Mouse (Mus musculus) adrenal gland, postnatal 14 days (tissue): Measurements from ENCODE around the gene Ctdspl. TPM values are rescaled to one million over a fixed set of nuclear protein-coding genes. Genes with fewer than 3 reads are reported as not detected.

Experiments
- DNase-seq: peaks from one replicate; pipeline ENCODE4 v3.0.0; 2021; ENCODE audit warnings: mixed read lengths
- total RNA-seq: library from RNA; stranded (reverse); gene quantifications from 2 replicates; pipeline ENCODE4 v1.2.3, GENCODE M21; 2021

The Ctdspl gene
- total RNA-seq, 1 experiment from 2014 or later = 32.0 TPM

DNA sequence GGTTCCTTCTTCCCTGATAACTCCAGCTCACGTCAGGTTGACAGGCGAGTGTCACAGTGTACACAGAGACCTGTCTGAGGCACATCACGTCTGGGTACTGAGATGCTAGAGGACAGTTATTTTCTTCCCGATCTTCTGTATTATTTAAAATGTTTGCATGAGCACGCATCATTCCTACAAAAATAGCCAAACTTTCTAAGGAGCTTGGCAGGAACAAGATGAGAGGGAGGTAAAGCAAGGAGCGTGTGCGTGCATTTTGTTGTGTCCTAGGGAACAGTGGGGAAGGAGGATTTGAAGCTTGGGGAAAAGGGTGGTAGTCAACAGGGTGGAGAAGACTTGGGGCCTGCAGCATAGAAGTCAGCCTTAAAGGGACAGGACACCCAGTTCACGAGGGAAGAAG lies 22.9 kb downstream of the Ctdspl start:
- DNase-seq = no peak

DNA sequence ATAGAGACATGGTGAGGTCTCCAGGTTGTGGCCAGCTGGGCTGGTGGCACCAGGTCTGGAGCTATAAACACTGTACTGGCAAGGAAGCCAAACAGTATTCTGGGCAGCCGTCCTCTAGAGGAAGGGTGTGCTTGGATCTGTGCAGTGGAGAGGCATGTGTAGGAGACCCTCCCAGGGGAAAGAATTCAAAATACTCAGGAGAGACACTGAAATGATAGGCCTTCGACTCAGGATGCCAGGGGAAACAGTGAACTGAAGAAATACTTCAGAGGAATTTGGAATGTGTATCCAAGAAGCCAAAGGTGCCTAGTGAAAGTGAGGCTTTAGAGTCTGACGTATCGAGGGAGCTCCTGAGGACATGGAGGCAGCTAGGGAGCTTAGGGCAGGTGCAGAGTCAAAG lies 23.4 kb downstream of the Ctdspl start:
- no peak for DNase-seq

DNA sequence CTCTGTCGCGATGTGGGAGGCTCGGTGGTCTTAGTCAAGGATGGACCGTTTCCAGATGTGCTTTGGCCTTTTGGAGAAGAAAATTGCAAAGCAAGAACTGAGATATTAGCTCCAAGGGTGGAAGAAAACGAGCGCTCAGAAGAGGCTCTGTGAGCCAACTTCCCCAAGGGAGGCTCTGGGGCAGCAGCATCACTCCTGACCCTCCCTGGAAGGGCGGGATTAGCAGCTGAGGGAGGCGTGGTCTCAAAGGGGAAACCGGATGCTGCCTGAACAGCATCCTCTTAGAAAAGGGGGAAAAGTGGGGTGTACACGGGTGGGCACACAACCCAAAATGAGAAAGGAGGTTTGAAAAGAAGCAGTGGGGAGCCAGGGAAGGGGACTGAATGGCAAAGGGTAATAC lies 23.8 kb downstream of the Ctdspl start:
- peak; percentile 35 for DNase-seq

DNA sequence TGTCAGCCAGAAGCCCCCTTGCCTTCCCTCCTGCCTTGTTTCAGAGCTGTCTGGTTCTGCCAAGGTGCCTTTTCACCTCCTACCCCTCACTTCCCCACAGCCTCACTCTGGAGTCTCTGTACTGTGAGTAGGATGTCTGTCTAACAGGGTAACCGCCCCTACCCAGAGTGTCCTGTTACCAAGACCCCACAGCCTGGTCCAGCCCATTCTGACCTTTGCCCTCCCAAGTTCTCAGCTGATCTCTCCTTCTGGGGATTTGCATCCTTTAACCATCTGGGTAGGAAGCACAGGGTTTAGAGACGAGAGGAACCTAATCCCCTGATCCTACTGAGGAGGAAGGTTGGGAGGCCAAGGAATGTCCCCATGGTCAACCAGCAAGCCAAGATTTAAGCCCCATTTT lies 24.5 kb downstream of the Ctdspl start:
- no peak for DNase-seq

DNA sequence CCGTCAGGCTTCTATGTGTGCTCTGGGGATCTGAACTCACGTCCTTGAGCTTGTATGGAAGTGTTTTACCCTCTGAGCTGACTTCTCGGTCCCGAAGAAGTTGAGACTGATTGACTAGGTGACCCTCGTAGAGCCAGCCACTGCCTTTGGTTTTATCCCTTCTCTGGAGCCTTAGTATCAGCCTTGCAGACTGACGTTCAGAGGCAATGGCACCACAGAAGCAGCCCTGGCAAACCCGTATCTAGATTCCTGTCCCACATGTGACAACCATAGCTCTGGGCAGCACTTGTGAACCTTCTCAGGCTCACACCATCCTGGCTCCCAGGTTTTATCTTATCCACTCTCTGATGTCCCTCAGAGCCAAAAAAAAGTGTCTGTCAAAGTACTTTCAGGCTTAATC lies 25.1 kb downstream of the Ctdspl start:
- DNase-seq = no peak

DNA sequence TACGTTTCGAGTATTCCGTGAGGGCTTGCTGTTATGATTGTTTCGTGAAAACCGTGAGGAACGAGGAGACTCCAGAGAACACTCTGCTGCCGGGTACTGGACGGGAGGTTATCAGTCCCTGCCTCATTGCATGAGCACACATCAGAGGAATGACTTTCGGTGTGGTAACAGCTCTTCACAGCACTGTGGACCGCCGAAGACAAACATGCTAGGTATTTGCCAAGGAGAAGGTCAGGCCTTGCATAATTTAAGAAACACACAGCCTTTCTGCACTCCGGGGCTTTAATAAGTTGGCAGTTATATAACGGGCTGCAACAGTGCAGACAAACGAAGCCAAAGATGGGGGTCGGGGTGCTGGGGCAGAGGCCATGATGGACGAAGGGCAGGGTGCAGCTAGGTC lies 25.9 kb downstream of the Ctdspl start:
- peak; percentile 61 for DNase-seq

DNA sequence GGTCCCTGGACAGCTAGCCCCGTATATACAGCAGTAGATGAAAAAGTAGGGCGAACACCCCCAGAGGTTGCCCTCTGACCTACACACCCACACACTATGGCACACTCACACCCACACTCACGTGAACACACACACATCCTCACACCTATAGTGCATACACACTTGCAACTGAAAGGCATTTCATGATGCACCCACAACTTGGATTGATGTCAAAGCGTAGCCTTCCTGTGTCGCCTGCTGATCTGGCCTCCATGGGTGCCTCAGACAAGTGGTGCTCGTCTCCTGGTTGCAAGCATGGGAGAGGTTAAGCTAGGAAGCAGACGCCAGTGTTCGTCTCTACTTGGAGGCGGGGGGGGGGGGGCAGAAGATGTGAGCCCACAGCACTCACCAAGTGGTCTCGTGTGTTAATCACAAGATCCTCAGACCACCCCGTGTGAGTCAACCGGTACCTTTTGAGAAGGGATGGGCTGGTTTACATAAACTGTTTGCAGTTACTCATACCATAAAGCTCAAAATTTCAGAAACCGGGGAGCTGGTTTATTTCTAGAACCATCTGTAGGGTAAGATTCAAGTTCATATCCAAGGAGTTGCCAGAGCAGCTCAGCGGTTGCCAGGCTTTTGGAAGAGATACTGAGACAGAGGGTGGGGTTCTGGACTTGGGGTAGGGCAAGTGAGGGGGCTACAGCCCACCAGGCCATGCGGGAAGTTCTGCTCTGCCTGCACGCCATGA lies 27.4 kb downstream of the Ctdspl start:
- DNase-seq = no peak

DNA sequence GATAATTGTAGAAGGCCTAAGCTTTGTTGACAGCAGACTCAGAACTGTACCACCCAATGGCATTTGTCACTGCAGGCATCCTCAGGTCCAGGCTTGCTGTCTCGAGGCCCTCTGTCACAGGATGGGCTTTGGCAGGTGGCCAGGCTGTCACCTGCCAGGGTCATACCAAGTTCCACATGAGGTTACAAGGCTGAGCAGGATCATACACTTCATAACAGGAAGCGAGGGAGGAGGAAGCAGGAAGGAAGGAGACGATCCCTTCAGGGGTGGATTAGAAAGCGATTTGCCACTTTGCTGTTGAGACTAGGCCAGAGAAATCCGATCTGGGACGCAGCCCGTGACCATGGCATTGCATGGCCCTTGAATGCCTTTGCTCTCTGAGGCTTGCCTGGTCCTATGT lies 32.5 kb downstream of the Ctdspl start:
- DNase-seq = peak; percentile 69

DNA sequence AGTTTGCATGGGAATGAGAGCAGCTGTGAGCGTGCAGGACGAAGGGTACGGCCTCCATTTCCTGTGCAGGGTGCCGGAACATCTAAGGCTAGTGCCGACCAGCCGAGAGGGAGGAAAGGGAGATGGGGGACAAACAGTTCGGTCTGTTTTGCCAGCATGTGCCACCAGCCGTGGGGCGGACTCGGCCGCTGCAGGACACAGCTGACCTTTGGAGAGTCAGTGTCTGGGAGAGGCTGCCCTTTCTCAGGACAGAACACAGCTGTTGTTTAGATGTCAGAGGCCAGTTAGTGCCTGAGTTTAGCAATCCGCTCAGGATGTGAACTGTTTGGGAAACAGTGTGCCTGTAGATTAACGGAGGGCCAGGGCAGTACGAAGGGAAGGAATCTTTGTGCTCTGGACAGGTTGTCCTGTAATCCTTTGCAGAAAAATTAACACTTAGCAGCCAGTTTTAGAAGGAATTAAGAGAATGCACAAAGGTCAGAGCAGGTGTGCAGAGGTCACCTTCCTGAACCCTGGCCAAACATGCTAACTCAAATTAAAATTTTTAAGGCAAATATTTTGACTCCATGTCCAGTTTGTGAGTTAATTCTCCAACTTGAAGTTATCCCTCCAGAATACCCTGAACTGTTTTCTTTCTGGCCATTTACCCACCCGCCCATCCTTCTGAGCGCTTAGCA lies 34.3 kb downstream of the Ctdspl start:
- peak; percentile 67 for DNase-seq

DNA sequence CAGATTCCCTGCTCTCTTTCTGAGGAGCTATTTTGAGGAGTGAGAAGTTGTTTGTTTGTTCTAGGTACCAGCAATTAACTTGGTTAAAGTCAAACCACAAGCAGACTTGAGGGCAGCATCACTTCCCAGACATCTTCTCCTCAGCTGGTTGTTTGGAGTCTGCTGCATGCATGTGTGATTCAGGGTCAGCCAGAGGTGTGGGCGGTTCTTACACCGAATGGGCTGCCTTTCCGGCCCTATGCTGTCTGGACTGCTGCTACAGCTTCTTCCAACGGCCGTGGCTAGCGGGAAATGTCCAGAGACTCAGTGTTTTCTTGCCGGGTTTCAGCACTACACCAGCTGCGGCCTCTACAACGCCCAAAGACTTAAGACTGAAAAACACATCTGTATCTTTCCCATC lies 36.9 kb downstream of the Ctdspl start:
- no peak for DNase-seq

DNA sequence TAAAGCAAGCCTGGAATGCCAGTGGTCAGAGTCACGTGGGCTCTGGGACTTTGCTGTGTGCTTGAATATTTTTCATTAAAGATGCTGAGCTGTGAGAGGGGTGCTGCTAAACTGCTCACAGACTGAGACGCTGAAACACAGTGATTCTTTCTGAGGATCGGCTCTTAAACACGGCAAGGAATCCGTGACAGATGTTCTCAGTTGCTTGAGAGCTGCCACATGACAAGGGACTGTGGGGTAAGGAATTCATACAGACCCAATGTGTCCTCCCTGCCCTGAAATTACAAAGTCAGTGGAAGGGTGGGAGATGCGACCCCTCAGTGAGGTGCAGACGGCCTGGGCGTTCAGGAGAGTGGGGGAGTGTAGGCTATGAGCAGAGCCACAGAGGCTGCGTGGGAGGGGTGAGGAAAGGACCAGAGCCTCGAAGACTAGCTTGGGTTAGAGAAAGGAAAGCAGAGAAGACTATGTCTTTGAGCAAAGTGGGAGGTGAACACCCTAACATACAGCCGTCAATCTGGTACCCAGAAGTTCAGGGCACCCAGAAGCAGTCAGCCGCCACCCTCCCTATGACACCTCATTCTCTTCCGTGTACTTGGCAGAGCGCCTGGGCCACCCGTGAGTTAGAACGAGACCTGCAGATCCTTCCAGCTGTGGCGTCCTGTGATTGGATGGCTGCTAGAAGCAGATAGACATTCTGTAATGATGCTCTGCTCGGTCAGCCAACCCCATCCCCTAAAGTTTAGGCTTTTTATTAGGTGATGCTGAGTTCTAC lies 38.2 kb downstream of the Ctdspl start:
- no peak for DNase-seq

DNA sequence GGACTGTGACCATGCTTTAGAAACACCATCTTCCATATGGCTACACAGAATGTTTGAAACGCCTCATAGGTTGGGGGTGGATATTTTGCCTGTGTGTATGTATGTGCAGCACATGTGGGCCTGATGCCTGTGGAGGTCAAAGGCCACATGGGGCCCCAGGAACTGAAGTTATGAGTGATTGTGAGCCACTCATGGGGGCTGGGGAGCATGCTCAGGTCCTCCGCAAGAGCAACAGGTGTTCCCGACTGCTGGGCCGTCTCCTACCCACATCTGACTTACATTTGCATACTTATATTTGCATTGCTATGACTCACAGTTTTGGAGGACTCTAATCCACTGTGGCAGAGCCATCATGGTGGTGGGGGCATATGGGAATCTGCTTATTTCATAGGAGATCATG lies 43.6 kb downstream of the Ctdspl start:
- no peak for DNase-seq

DNA sequence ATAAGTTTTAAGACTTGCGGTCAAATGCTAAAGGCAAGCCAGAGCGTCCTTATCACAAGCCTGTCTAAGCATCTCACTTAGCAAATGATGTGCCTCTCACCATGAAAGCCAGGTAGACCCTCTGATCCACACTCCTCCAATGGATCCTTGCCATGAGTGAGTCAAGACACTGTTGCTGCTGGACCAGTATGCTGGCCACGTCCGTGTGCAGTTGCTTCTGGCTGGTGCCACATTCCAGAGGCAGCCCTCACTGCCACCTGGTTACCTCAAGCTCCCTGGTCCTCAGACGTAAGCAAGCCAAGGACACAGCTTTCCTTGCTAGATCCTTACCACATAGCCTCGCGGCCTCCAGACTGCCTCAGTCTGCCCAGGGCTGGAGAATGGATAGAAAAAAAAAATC lies 46.8 kb downstream of the Ctdspl start:
- DNase-seq = no peak

DNA sequence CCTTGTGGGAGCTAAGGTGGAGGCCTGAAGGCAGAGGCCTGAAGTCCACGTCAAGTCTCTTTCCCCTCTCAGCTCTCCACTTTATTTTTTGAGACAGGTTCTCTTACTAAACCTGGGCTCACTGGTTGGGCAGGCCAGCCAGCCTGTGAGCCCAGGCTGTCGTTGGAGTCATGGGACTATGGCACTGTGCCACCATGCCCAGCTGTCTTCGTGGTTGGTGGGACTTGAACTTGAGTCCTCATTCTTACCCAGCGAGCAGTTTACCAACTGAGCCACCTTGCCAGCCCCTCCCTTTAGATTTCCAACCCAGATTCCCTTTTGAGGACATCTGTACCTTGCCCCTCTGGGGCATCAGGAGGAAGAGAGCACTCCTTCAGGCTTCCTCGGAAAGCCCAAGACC lies 47.3 kb downstream of the Ctdspl start:
- no peak for DNase-seq

DNA sequence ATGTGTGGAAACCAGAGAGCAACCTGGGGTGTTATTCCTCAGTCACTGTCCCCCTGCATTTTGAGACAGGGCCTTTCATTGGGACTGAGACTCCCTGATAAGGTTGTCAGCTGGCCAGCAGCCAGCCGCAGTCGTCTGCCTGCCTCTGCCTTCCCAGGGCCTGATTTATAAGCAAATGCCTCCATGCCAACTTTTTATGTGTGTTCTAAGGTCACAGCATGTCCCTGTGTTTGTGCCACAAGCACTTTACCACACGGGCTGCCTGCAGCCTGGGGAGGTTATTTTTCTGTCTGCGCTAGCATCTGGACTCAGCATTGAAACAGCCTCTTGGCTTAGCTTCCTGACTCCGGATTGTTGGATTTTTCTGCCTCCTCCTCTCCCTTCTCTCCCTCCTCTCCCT lies 47.9 kb downstream of the Ctdspl start:
- DNase-seq = peak; percentile 66

DNA sequence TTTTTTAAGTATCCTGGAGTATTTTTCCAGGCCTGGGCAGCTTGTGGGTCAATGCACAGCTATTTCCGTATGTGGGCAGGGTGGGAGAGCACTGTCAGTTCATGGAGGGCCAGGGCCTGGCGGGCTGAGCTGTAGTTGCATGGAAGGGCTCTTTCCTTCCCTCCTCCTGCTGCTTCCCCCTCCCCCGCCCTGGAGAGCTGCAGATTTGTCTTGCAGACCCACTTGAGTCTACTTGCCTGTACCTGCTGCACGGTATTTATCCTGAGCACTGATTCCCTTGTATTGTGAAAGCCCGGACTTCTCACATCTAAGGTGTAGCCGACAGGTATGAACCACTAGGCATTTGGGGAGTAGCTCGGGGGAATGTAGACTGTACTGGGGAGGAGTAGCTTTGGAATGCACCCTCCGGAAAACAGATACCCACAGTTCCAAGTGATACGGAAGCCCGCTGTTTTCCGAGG lies 49.0 kb downstream of the Ctdspl start:
- no peak for DNase-seq

DNA sequence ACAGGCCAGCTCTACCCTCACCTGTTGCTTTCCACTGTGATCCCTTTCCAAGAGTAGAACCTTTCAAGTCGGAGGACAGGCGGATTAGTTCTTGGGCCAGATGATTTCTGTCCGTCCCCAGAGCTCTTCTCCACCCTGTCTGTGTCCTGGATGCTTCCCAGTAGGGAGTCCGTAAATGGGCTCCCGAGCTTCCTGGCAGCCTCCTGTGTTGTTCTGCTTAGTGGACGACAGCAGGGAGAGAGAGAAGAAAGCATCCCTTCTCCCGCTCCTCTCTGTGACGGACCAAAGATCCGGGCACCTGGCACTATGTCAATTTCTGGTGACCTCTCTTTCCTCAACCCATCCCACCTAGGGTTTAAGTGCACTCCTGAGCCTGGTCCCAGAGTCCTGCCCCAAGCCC lies 49.5 kb downstream of the Ctdspl start:
- DNase-seq = no peak

DNA sequence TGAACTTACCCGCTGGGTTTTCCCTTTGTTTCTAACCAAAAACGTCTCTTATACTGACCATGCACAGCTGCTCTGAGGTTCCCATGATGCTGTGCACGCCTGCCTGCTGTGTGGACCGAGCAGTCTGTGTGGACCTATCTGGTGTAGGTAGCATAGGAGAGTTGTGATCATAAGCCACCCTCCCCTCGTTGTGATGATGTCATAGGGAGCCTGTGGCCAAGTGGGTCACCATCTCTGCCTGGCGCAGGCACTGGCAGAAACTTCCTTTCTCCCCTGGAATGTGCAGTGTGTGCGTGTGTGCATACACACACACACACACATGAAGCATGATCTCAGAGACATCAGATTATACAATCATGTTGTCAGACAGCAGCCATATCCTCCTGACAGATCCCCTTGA lies 50.3 kb downstream of the Ctdspl start:
- peak; percentile 64 for DNase-seq

DNA sequence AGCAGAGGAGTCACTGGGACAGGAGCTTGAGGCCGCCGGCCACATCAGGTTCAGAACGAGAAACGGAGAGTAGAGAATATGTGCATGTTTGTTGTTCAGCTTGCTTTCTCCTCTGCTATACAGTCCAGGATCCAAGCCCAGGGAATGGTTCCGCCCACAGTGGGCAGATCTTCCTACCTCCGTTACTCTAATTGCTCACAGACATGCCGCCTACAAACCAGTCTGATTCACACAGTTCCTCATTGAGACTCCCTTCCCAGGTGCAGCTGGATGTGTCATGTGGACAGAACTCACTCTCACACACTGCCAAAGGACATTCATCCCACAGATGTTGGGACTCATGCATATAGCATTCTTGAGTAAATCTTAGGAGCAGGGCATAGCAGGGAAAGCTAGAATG lies 51.2 kb downstream of the Ctdspl start:
- no peak for DNase-seq

DNA sequence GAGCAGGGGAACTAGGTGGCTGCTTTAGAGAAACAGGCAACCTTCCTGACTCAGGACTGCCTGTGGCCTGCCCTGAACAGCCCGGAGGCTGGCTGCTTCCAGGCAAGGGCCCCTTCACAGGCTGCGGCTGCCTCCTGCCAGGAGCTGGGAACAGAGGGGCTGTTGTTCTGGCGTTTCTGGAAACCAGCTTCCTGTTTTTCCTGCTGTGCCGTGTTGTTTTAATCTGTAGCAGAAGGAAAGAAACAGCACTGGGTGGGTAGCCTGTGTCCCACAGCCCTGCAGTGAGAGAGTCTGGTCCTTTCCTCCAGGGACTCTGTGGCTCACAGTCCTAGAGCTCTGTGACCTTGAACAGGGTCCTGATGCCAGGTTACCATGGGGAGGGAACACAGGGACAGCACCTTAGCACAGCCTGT lies 54.2 kb downstream of the Ctdspl start:
- DNase-seq = peak; percentile 54

DNA sequence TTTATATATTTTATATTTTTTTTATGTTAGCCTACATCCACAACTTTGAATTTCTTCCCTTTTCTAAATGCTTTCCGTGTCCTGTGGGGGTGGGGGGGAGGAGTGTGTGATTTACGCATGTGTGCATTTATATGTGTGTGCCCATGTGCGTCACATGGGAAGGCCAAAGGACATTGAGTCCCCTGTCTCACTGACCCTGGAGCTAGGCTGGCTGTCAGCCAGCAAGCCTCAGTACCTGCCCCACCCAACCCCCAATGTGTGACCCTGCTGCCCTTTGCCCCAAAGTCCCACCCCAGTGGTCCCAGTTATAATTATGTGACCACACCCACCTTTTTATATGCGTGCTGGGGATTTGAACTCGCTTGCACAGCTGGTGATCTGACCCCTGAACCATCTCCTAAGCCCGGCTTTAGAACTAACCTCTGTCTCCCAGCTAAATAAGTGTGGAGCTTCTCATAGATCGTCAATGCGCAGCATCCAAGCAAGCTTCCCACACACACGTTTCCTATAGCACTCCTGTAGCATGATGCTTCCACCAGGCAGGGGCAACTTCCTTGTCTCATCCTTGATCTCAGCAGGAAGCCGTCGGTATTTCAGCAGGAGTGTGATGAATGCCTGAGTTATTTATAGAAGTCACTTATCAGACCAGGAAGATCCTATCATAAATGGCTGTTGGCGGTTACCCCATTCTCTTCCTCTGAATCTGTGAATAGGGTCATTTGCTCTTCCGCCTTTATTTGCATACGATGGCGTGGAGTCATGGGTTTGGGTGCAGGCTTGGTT lies 58.6 kb downstream of the Ctdspl start:
- no peak for DNase-seq

DNA sequence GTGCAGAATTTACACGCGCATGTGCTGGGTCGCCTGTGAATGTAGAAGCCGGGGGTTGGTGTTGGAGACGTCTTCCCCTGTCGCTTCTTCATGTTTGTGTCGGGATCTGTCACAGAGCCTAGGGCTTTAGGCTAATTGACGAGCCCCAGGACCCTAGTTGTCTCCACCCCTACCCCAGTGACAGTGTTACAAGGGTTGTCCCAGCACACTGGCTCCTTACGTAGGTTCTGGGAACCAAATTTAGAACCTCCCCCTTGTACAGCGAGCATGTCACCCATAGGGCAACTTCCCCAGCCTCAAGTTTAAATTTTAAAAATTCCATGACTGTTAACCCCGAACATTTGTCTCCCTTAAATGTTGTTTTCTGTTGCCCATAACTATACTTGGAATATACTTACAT lies 60.0 kb downstream of the Ctdspl start:
- DNase-seq = no peak
